Mouse (Mus musculus): ENCODE results near the gene Dnaaf2. TPM values are rescaled to one million over a fixed set of nuclear protein-coding genes. Genes with fewer than 3 reads are reported as not detected.
"Not testable (repeated sequence)": the region's sequence is repeated elsewhere in the genome, so short reads cannot be mapped to it uniquely, and the experiment has no call there.

Dnaaf2 gene
- total RNA-seq, 2 experiments from 2014 or later: 2.5 to 2.6 TPM

DNA sequence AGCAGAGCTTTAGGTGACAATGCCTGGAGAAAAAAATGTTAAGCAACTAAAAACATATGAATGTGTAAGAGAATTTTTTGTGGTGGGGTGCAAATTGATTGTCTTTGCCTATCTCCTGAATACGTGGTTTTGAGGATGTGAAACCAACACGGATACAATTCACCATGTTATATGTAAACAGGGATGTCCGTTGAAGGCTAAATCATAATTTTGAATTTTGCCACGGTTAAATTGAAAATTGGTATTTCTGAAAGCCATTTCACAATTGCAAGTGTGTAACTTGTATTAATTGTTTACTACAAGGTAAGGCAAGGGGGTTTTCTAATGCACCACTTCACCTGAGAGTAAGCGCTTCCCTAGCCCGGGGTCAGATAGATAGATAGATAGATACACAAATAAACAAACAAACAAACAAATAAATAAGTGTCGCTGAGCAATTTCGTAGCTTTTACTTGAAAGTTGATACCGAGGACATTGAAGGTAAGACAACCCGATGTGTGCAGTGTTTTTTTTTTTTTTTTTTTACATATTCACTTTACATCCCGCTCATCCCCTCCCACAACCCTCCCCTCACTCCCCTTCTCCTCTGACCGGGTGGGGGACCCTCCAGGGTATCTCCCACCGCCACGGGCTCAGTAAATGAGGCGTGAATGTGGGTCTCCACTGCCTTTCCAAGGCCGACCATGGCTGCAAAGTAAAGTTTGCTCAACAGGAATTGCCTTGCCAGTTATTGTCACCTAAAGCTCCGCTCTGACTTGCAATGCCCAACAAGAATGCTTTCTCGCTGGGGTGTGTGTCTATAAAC is 30.4 kb downstream of the Dnaaf2 start:
- intact Hi-C loops (cut with DNase I): no loop called here
- no peak for DNase-seq

DNA sequence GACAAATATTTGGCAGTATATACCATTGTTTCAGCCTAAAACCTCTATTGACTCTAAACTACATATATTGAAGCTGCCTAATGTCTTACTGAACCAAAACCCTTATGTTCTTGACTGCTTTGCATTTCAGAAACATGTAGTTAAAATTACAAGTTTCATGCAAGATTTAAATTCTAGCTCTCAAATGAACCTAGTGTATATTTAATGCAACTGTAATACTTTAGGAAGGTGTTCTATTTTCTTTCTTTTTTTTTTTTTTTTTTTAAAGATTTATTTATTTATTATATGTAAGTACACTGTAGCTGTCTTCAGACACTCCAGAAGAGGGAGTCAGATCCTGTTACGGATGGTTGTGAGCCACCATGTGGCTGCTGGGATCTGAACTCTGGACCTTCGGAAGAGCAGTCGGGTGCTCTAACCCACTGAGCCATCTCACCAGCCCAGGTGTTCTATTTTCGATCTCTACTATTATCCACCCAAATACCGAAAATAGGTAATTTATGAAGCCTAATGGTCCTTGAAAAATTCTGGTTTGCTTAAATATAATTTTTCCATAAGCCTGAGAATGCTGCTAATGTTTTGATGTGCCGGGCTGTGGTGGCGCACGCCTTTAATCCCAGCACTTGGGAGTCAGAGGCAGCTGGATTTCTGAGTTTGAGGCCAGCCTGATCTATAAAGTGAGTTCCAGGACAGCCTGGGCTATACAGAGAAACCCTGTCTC is 31.2 kb downstream of the Dnaaf2 start:
- DNase-seq; intact Hi-C loops (cut with DNase I): not testable (repeated sequence)

DNA sequence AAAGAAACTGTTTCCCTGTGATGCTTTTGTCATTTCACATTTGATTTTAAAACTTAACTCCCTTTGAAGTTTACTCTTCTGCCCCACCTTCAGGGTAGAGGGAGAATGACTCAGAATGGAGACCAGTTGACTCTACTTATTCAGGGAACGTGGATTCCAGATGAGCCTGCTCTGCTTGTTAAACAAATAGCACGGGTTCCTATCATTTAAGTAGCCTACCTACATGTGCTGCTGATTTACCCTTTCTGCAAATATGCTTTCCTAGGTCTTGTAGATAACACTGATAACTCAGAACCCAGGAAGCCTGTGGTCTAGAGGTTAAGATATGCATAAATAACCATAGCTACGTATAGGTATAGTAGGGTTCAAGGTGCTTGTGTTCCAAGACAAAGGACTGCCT is 33.3 kb downstream of the Dnaaf2 start:
- DNase-seq: no peak
- intact Hi-C loops (cut with DNase I): no loop called here

DNA sequence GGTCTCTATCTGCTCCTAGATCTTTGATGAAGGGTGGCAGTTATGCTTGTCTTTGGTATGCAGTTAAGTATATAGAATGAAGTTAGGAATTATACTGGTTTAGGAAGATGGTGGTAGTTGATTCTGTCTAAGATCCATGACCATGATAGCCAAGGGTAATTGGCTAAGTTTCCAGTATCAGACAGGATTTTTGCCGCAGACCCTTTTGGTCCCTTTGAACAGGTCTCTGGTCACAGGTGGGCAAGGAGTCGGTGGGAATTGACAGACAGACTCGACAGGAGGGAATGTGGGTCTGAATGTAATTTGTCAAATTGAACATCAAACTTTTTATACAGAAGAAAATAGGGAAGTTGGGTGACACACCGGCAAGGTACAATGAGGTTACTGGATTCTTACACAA is 34.6 kb downstream of the Dnaaf2 start:
- intact Hi-C loops (cut with DNase I): not testable (repeated sequence)

DNA sequence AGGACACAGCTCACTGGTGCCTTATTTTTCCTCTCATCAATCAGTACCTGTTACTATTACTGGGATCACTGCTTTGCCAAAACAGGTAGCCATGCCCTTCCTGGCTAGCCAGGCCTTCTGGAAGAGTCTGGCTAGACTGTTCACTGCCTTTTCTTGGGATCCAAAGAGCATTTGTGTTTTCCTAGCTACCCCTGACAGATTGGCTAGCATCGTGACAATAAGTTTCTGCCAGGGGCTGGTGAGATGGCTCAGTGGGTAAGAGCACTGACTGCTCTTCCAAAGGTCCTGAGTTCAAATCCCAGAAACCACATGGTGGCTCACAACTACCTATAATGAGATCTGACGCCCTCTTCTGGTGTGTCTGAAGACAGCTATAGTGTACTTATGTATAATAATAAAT is 37.6 kb downstream of the Dnaaf2 start:
- DNase-seq; intact Hi-C loops (cut with DNase I): not testable (repeated sequence)

More for the DNA sequence above, 34.6 kb downstream of the Dnaaf2 start:
- DNase-seq: not testable (repeated sequence)

DNA sequence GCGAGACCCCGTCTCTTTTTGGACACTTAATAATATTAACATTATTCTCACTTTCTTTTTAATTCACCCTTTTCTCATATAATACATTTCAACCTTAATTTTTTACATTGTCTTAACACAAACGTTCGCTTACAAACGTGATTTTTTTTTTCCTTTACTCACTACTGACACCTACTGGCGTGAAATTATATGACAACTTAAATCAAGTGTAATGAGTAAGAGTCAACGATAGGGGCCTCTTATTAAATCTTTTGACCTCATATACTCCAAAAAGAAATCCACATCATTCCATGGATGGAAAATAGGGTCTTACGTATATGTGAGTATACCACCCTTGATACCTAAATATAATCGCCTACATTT is 38.7 kb downstream of the Dnaaf2 start:
- intact Hi-C loops (cut with DNase I): no loop called here
- no peak for DNase-seq

DNA sequence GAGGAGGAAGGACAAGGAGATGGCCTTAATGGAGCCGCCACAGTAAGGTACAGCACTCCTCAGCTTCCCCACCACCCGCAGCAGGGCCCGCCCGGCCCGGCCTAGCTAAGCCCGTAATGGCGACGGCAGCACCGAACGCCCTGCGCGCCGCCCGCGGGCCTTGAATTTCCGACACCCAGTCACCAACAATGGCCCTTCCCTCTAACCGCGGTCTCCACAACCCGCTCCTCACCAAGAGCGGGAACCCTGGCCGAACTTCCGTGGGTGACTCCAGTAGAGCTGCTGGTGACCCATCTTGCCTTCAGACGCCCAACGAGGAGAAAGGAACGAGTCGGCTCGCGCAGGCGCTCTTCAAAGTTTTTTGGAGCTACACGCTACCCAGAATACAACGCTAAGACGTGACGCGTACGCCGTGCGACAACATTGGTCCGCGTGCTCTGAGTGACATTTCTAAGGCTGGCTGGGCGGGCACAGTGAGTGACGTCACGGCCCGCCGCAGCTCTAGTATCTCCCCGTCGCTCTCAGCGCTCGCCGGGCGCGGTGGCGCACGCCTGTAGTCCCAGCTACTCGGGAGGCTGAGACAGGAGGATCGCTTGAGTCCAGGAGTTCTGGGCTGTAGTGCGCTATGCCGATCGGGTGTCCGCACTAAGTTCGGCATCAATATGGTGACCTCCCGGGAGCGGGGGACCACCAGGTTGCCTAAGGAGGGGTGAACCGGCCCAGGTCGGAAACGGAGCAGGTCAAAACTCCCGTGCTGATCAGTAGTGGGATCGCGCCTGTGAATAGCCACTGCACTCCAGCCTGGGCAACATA is 39.3 kb downstream of the Dnaaf2 start, which contains the start of gene Rps29:
Gene Rps29, minus strand, starts transcription at position 422 of the 813 bp plus-strand sequence.
- DNase-seq: peak; percentile 97
- intact Hi-C loops (cut with DNase I): not testable (repeated sequence)

DNA sequence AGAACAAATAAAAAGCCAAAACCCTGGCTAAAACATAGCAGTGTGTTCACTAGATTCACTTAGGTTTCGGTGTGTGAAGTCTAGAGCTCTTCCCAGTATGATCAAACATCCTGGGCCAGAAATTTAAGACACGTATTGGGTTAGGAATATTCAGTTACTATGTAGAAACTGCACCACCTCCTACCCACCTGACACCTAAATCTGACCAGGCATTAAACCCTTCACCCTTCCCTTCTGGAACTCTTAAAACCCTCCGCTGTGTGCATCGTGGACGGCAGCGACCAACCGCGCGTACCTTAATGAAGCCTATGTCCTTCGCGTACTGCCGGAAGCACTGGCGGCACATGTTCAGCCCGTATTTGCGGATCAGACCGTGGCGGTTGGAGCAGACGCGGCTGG is 39.9 kb downstream of the Dnaaf2 start:
- intact Hi-C loops (cut with DNase I): no loop called here
- no peak for DNase-seq

DNA sequence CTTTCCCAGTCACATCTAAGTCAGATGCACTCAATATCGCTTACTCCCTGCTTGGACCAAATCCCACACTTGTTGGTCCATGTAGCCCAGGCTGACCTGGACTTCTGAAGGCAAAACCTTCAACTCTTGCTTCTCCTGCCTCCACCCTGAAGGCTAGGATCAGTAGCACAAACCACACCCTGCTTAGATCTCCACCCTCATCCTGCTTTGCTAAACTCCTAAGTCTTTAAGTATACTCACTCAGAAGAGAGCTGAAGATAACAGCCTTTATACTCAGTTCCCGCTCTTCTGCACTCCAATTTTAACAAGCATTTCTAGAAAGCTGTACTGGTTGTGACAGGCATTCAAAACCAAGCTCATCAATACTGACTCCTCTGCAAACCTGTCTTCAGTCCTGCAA is 41.1 kb downstream of the Dnaaf2 start:
- intact Hi-C loops (cut with DNase I): no loop called here

DNA sequence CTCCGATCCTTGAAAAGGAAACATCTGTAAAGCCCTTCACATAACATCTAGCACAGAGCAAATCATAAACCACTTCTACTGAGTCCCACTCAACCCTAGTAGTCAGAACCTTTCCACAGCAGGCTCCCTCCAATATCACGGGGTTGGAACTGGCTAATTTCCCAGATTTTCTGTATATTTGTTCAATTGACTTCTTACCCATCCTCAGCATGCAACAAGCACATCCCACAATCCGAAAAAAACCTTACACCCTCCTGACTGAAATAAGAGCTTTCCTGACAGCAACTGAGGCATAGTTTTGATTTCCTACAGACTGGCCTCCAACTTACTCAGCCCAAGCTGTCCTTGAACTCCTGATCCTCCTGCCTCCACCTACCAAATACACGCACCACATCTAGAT is 41.8 kb downstream of the Dnaaf2 start:
- intact Hi-C loops (cut with DNase I): no loop called here
- no peak for DNase-seq

More for the DNA sequence above, 41.1 kb downstream of the Dnaaf2 start:
- DNase-seq: no peak

DNA sequence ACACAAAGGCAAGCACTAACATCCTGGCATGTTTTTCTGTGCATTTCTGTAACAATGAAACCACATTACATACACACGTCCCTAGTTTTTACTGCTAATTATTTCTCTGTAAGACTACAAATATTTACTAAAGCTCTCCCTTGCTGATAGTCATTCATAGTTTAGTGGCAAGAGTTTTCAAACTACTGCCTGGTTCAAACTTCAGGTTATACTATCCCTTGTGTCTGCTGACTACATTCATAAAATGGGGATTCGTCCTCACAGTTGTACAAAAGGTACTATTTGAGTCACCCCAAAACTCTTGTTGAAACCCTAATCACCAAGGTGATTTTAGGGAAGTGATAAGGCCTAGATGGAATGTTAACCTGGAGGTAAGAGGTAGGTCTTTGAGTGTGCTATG is 42.3 kb downstream of the Dnaaf2 start:
- intact Hi-C loops (cut with DNase I): no loop called here
- no peak for DNase-seq

DNA sequence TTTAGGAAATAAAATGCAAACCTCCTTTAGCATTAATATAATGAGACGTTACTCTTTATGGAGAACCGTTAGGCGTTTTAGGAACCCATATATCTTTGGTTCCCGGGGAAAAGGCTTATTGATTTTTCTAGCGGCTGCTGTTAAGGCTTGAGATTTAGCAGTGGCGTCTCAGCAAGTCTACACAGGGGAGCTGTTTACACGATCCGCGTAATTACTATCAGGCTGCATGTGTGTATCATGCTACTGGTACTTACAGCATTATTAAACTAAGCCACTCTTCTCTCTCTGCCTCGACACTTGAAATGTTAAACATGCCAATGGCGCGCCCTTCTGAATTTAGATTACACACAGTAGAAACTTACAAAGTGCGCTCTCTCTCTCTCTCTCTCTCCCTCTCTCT is 48.2 kb downstream of the Dnaaf2 start:
- no peak for DNase-seq
- intact Hi-C loops (cut with DNase I): no loop called here

DNA sequence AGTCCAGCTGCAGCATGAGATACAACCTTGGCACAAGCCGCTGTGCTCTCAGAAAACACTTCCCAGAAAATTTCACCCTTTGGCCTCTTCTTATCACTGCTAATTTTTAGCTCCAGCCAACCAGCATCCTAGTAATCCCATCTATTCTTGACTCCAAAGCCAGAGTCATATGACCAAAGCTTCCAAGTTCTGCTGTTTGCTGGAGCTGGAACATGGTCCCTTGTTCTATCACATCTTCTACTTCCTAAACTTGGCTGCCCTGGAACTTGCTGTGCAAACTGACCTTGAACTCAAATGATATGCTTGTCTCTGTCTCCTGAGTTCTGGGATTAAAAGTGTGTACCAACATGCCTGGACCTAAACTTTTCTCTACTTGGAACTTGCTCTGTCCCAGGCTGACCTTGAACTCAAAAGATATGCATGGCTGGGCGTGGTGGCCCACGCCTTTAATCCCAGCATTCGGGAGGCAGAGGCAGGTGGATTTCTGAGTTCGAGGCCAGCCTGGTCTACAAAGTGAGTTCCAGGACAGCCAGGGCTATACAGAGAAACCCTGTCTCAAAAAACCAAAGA is 51.0 kb downstream of the Dnaaf2 start:
- no peak for DNase-seq
- intact Hi-C loops (cut with DNase I): no loop called here

DNA sequence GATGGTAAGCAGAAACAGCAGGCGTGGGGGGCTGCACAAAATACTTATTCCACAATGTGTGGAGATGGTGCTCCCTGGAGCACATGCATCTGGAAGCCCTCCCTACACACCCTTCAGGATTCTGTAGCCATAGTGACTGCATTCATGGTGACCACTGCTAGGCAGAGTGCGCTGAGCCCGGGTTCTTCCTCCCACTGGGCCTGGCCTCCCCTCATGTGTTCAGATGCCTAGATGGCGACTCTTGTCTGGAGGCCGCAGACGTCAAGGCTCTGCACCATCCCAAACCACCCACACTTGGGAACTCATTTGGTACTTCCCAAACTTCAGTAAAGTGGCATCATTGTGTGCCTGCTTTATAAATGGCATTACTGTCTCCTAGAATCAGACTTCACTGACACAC is 54.8 kb downstream of the Dnaaf2 start:
- DNase-seq: no peak
- intact Hi-C loops (cut with DNase I): no loop called here

DNA sequence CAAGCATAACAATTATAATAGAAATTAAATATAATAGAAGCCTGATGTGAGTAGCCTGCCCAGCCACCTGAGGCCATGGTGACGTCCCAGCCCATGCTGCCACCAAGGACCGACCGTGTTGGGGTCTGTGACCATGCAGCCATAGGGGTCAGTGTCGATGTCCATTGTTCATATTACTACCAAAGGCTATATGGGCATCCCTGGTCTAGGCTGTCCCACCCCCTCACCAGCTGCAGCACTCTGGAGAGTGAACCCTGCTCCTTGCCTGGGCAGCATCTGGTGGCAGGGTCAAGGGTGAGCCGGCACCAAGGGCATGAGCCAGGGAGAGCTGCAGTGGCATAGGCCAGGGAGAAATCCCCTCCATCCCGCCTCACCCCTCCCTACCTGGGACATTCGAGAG is 58.4 kb downstream of the Dnaaf2 start:
- no peak for DNase-seq
- intact Hi-C loops (cut with DNase I): no loop called here

DNA sequence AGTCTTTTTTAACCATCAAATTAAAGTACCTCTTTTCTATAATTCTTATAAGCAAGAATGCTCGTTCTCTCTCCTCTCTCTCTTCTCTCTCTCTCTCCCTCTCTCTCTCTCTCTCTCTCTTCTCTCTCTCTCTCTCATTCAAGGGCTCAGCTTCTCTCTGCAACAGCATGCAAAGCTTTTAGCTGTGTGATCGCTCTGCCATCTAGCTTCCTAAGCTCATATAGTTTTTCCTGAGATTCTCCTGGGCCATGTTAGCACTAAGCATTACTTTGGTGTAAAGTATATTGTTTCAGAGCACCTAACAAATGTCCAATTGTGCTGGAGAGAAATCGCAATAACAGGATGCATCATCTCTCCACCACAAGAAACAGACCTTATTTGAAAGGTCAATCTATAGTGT is 59.0 kb downstream of the Dnaaf2 start:
- intact Hi-C loops (cut with DNase I): no loop called here

More for the DNA sequence above, 59.0 kb downstream of the Dnaaf2 start:
- DNase-seq: no peak

Small RNA genes within 50 kb of the gene (microRNA-seq; reads per million reads assigned to microRNA genes)
- gene Gm47287: not detected
- gene Gm47295: not detected

Other genes starting within 250 kb of the Dnaaf2 start
- gene Rps29, start 39.2 kb downstream of the Dnaaf2 start, total RNA-seq (2021): 1,000 to 10,000 TPM; 1,367 to 1,400 TPM
- 1 to 10 TPM; 1.5 to 2.9 TPM for gene Lrr1, start 29.6 kb downstream of the Dnaaf2 start, total RNA-seq (2021)
- 100 to 1,000 TPM; 230 to 246 TPM for gene Rpl36al, start 14.3 kb downstream of the Dnaaf2 start, total RNA-seq (2021)
- gene Mgat2, start 14.3 kb downstream of the Dnaaf2 start, total RNA-seq (2021): 10 to 100 TPM; 36.0 to 40.1 TPM
- 1 to 10 TPM; 6.1 to 7.4 TPM for gene Gm49383, start 1.3 kb downstream of the Dnaaf2 start, total RNA-seq (2021)
- gene Gm49384, start 5.8 kb upstream of the Dnaaf2 start, total RNA-seq (2021): 1 to 10 TPM; 4.4 to 7.0 TPM
- 1 to 10 TPM; 2.4 to 2.7 TPM for gene Pole2, start 29.8 kb upstream of the Dnaaf2 start, total RNA-seq (2021)
- gene Klhdc1, start 42.7 kb upstream of the Dnaaf2 start, total RNA-seq (2021): 10 to 100 TPM; 13.1 to 16.1 TPM
- 100 to 1,000 TPM; 150 to 166 TPM for gene Klhdc2, start 98.3 kb upstream of the Dnaaf2 start, total RNA-seq (2021)
- 10 to 100 TPM; 50.9 to 51.1 TPM for gene Nemf, start 158.7 kb upstream of the Dnaaf2 start, total RNA-seq (2021)
- 10 to 100 TPM; 70.7 to 71.8 TPM for gene Arf6, start 173.7 kb upstream of the Dnaaf2 start, total RNA-seq (2021)
- 1 to 10 TPM in 1 of 2 experiments, not detected in 1; 1.4 TPM for gene Gm9887, start 174.0 kb upstream of the Dnaaf2 start, total RNA-seq (2021)